Mouse (Mus musculus) hindbrain, postnatal 0 days (tissue): ENCODE measurements around the gene Trub2. TPM values are rescaled to one million over a fixed set of nuclear protein-coding genes. Genes with fewer than 3 reads are reported as not detected.

Source experiments
- ATAC-seq: fragments of 200-750 bp; cut with Nextera tagmentation; 2 replicates; pipeline ENCODE4 v1.8.0; 2017; ENCODE audit warnings: mild to moderate bottlenecking, moderate TSS enrichment, moderate library complexity
- DNase-seq: peaks from one replicate; pipeline ENCODE4 v3.0.0-alpha.2; 2015; ENCODE audit warnings: low spot score
- H3K27ac ChIP-seq: fragments of 300-500 bp; sonication (generic); 2 replicates; pipeline ENCODE4 v1.5.1; 2014; ENCODE audit warnings: mild to moderate bottlenecking
- H3K27me3 ChIP-seq: fragments of 300-500 bp; sonication (generic); 2 replicates; pipeline ENCODE4 v1.6.1; 2014; ENCODE audit warnings: low read length, mixed read lengths; ENCODE audit not compliant: insufficient read depth
- H3K36me3 ChIP-seq: fragments of 300-500 bp; sonication (generic); 2 replicates; pipeline ENCODE4 v1.6.1; 2014; ENCODE audit warnings: low read length, mixed read lengths; ENCODE audit not compliant: insufficient read depth
- H3K4me1 ChIP-seq: fragments of 300-500 bp; sonication (generic); 2 replicates; pipeline ENCODE4 v1.6.1; 2014; ENCODE audit warnings: antibody characterized with exemption, low read length, mixed read lengths; ENCODE audit not compliant: insufficient read depth
- H3K4me2 ChIP-seq: fragments of 300-500 bp; sonication (generic); 2 replicates; pipeline ENCODE4 v1.6.1; 2014; ENCODE audit warnings: low read depth, mild to moderate bottlenecking, low read length, moderate library complexity, mixed read lengths
- H3K4me3 ChIP-seq: fragments of 300-500 bp; sonication (generic); 2 replicates; pipeline ENCODE4 v1.5.1; 2014; ENCODE audit warnings: low read length
- H3K9ac ChIP-seq: fragments of 300-500 bp; sonication (generic); replicated peaks from 2 replicates; pipeline ENCODE4 v1.6.1; 2014; ENCODE audit warnings: mild to moderate bottlenecking, low read length, moderate library complexity, mixed read lengths
- H3K9me3 ChIP-seq: fragments of 300-500 bp; sonication (generic); 2 replicates; pipeline ENCODE4 v1.6.1; 2016; ENCODE audit warnings: low read length, mixed read lengths
- CTCF ChIP-seq: IDR thresholded peaks from 2 replicates; pipeline ENCODE4 v1.5.1; 2016; ENCODE audit warnings: antibody characterized with exemption, control low read depth, low read depth
- WGBS: fragments of 180-500 bp; shearing (Covaris S2); extraction: QIAGEN DNeasy Blood & Tissue Kit; methylation state at CpG from one replicate; pipeline ENCODE4 v1.1.7; 2014; 5-methylcytosine and 5-hydroxymethylcytosine counted together
- polyA plus RNA-seq: library from polyadenylated mRNA; unstranded; fragments of >200 nt; fragmentation: Nextera tagmentation; extraction: Ambion mirVana; gene quantifications from 2 replicates; pipeline ENCODE4 v1.2.1, GENCODE M21; 2015
- total RNA-seq: library from RNA; depleted of rRNA; stranded (reverse); fragments of >200 nt; gene quantifications from 2 replicates; pipeline ENCODE4 v1.2.3, GENCODE M21; 2014; rRNA removed

The Trub2 gene
- total RNA-seq, result 47.4 and 49.9 TPM in 2 replicates
- polyA plus RNA-seq, result 32.5 and 34.2 TPM in 2 replicates

DNA sequence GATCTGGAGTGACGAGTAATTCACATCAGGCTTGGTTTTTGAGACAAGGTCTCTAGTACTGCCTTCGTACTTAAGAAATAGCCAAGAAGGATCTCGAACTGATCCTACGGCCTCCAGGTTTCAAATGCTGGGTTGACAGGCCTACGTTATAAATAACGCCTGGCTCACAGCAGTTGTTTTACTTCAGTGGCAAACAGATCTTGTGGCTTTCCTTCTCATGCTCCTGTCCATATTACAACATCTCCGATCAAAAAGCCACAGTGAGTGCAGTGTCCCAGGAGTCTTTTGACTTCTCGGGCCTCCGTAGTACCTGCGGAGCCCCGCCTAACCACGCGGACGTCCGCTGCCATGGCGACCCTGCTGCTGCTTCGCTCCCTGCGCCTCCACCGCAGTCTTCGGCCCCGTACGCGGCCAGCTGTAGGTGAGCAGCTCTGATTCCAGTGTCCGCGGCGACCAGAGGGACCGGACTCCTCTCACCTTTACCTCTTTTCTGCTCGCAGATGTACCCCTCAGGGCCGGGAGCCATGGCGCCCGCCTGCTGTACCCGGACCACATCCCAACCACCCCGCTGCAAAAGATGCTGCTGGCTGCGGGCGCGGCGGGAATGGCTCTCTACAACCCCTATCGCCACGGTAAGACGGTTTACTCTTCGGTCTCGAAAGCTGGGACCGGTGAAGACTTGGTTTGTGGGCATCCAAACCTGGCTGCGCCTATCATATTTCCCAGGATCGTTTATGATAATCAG lies at the start of gene Trub2:
TSS of gene Trub2 (minus strand) at position 566 of the 745 bp plus-strand sequence.
- Histone ChIP-seq H3K4me2 (peak within 1 kb of the TSS; percentile 86), H3K4me3 (peak within 1 kb of the TSS; percentile 62), H3K9ac (peak within 1 kb of the TSS; percentile 64), H3K36me3 (peaks cover 34% of the 10 kb centered on the region), H3K9me3 (no peaks in the 10 kb centered on the region), H3K4me1 (no peaks in the 10 kb centered on the region), H3K27ac (peak within 1 kb of the TSS; percentile 75), H3K27me3 (no peaks in the 10 kb centered on the region)
- no peak for TF ChIP-seq CTCF
- ATAC-seq (peak; percentile 79), DNase-seq (peak; percentile 85)
- WGBS, result 2% methylated on average over 45 of the region's 45 CpGs

DNA sequence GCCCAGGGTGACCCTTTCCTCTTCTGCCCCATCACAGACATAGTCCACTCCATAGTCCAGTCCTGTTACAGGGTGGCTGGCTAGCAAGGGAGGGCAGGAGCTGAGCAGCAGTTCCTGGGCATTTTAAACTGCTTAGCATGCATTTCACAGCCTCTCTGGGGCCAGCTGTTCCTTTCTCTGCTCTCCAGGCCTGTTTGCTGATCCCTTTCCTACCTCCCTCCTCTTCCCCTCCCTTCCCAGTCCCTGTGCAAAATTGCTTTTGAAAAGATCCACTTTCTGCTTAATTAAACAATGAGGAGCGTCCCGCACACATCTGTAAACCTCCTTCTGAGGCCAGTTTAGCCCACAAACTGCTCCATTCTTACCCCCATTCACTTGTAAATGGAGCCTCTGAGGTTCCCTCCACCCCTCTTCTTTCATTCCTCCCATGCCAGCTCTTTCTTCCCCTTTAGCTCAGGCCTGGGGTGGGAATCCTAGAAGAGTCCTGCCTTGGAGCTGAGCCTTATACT lies 47.1 kb upstream of the Trub2 start:
- no peak for TF ChIP-seq CTCF
- Histone ChIP-seq H3K4me3 (no peak overlapping the region), H3K27me3 (no peaks in the 10 kb centered on the region), H3K27ac (peak overlapping the region; percentile 58; the same call in 1 of the 2 replicates), H3K36me3 (peaks cover 12% of the 10 kb centered on the region; the same call in 1 of the 2 replicates), H3K4me2 (no peak overlapping the region), H3K9me3 (no peaks in the 10 kb centered on the region), H3K4me1 (no peaks in the 10 kb centered on the region), H3K9ac (no peak overlapping the region)
- ATAC-seq (peak; percentile 48; the same call in 1 of the 2 replicates), DNase-seq (peak; percentile 38)
- 10% methylated on average over 2 of the region's 2 CpGs for WGBS

DNA sequence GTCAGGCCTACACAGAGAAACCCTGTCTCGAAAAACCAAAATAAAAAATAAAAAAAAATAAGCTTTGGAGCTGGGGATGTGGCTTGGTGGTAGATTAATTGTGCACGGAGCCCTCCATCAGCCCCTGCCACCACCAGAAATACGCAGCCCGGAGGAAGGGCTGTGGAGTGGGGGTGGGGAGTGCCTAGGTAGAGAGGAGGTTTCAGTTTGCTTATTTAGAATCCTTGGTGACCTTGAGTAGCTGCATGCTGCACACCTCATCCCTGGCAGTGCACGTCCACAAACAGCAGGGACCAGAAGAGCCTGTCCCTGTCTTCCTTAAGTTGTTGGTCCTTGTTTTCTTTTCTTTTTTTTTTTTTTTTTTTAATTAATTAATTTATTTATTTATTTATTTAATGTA lies 45.5 kb upstream of the Trub2 start:
- peaks cover 12% of the 10 kb centered on the region; the same call in 1 of the 2 replicates for H3K36me3 ChIP-seq
- H3K27ac ChIP-seq, result no peak overlapping the region
- no peak for ATAC-seq
- no peaks in the 10 kb centered on the region for H3K4me1 ChIP-seq
- no peak for TF ChIP-seq CTCF
- no peak overlapping the region for H3K4me2 ChIP-seq
- H3K9me3 ChIP-seq, result no peaks in the 10 kb centered on the region
- no peaks in the 10 kb centered on the region for H3K27me3 ChIP-seq
- H3K9ac ChIP-seq, result no peak overlapping the region
- no peak overlapping the region for H3K4me3 ChIP-seq
- no peak for DNase-seq
- 92% methylated on average over 5 of the region's 5 CpGs for WGBS

DNA sequence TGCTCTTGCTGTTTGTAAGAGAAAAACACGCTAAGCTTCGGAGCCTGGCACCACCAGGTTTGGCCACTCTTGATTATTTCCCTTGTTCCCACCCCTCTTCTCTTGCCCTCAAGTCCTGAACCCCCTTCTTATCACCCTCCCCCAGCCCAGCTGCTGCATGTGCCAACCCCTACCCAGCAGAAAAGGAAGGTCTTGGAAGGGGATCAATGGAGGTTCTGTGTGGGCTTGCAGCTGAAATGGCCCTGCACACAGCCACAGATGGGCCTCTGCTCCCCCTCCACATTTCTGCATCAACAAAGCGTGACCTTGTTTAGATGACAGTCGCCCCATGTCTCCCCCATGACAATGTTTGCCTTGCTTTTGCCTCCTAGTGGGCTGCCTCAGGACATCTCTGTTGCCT lies 42.8 kb upstream of the Trub2 start:
- ATAC-seq, result no peak
- no peak overlapping the region for H3K9ac ChIP-seq
- H3K27ac ChIP-seq, result no peak overlapping the region
- H3K36me3 ChIP-seq, result peaks cover 7% of the 10 kb centered on the region; the same call in 1 of the 2 replicates
- H3K9me3 ChIP-seq, result no peaks in the 10 kb centered on the region
- DNase-seq, result peak; percentile 29
- H3K4me1 ChIP-seq, result peaks cover 10% of the 10 kb centered on the region
- H3K4me3 ChIP-seq, result no peak overlapping the region
- no peaks in the 10 kb centered on the region for H3K27me3 ChIP-seq
- no peak overlapping the region for H3K4me2 ChIP-seq
- WGBS, result 62% methylated on average over 4 of the region's 4 CpGs
- TF ChIP-seq CTCF, result no peak

DNA sequence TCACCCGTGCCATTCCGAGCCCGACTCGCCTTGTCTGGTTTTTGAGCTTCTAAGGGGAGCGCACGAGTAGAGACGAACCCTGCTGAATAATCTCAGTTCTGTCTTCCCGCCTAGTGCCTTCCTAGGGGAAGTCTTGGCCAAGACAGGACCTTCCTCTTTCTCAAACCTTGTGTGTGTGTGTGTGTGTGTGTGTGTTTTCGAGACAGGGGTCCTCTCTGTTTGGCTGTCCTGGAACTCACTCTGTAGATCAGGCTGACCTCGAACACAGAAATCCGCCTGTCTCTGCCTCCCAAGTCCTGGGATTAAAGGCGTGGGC lies 39.4 kb upstream of the Trub2 start:
- ATAC-seq (no peak), DNase-seq (no peak)
- no peak for TF ChIP-seq CTCF
- H3K4me2 ChIP-seq, result peak overlapping the region; percentile 94
- 2% methylated on average over 12 of the region's 12 CpGs for WGBS
- H3K4me3 ChIP-seq, result peak overlapping the region; percentile 96
- H3K27ac ChIP-seq, result peak overlapping the region; percentile 89; the same call in 1 of the 2 replicates
- peak overlapping the region; percentile 78 for H3K9ac ChIP-seq
- H3K9me3 ChIP-seq, result no peaks in the 10 kb centered on the region
- H3K4me1 ChIP-seq, result peaks cover 12% of the 10 kb centered on the region
- H3K27me3 ChIP-seq, result no peaks in the 10 kb centered on the region
- H3K36me3 ChIP-seq, result peaks cover 2% of the 10 kb centered on the region; the same call in 1 of the 2 replicates

DNA sequence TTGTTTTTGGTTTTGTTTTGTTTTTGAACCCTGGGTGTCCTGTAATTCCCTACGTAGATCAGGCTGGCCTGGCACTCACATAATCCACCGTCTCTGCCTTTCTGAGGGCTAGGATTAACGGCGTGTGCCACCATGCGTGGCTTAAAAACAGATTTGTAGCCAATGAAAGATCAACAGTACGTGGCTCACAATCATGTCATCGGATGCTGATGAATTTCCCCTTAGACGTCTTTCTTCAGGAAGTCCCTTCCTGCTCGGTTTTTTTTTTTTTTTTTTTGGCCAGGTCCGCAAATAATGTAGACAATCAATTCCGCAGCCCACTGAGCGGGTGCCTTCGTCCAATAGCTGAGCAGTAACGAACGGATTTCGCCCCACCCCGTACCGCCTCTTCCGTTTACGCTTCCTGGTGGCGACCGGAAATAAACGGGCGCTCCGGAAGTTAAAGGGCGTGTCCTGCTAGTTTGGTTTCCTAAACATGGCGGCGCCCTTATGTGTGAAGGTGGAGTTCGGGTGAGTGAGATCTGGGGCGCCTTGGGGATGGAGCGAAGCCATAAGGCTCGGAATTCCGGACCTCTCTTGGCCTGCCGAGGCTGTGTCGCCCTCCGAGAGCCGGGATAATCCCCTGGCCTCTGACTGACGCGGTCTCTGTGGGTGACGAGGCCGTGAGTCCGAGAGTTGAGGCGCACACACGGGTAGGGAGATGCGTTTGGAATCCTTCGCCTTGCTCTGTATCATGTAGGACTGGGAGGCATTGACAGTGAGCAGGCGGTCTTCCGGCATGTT lies 38.8 kb upstream of the Trub2 start:
- H3K4me1 ChIP-seq, result peaks cover 12% of the 10 kb centered on the region
- peak overlapping the region; percentile 94 for H3K4me2 ChIP-seq
- no peaks in the 10 kb centered on the region for H3K36me3 ChIP-seq
- no peak for TF ChIP-seq CTCF
- peak overlapping the region; percentile 96 for H3K4me3 ChIP-seq
- H3K9ac ChIP-seq, result peak overlapping the region; percentile 78
- DNase-seq (peak; percentile 99), ATAC-seq (peak; percentile 97)
- H3K9me3 ChIP-seq, result no peaks in the 10 kb centered on the region
- H3K27ac ChIP-seq, result peak overlapping the region; percentile 89
- no peaks in the 10 kb centered on the region for H3K27me3 ChIP-seq
- WGBS, result under 1% methylated on average over 48 of the region's 48 CpGs
